Mouse (Mus musculus): ENCODE results near the gene Tprg. TPM values are rescaled to one million over a fixed set of nuclear protein-coding genes. Genes with fewer than 3 reads are reported as not detected.

The Tprg gene
- polyA plus RNA-seq, 1 experiment from 2014 or later = not detected

- no peak for DNase-seq (ENCODE audit: low spot score)
- 94% methylated on average over 4 of the region's 4 CpGs for WGBS
- no peaks in the 10 kb centered on the region for H3K36me3 ChIP-seq
Observed at GRCm38 (mm10) chr16:25282563-25282962, 4.1 kb upstream of the Tprg start.

GRCm38 (mm10) chr16:25293753-25294152 is 7.1 kb downstream of the Tprg start:
- WGBS = 93% methylated on average over 2 of the region's 2 CpGs

More at GRCm38 (mm10) chr16:25282563-25282962, 4.1 kb upstream of the Tprg start:
- no peak overlapping the region for H3K4me3 ChIP-seq
- H3K4me1 ChIP-seq = no peaks in the 10 kb centered on the region
- no peaks in the 10 kb centered on the region for H3K27me3 ChIP-seq (ENCODE audit: low read depth, poor library complexity, severe bottlenecking)
- no peaks in the 10 kb centered on the region for H3K9me3 ChIP-seq (replicated peaks)
- H3K27ac ChIP-seq = no peak overlapping the region

GRCm38 (mm10) chr16:25295546-25295945 is 8.9 kb downstream of the Tprg start:
- H3K4me1 ChIP-seq = no peaks in the 10 kb centered on the region
- H3K9me3 ChIP-seq (replicated peaks) = no peaks in the 10 kb centered on the region
- no peak overlapping the region for H3K27ac ChIP-seq

More at GRCm38 (mm10) chr16:25293753-25294152, 7.1 kb downstream of the Tprg start:
- H3K27me3 ChIP-seq (ENCODE audit: low read depth, poor library complexity, severe bottlenecking) = no peaks in the 10 kb centered on the region
- no peak overlapping the region for H3K4me3 ChIP-seq
- H3K4me1 ChIP-seq = no peaks in the 10 kb centered on the region
- H3K36me3 ChIP-seq = no peaks in the 10 kb centered on the region
- no peak for DNase-seq (ENCODE audit: low spot score)
- no peak overlapping the region for H3K27ac ChIP-seq
- no peaks in the 10 kb centered on the region for H3K9me3 ChIP-seq (replicated peaks)

DNA sequence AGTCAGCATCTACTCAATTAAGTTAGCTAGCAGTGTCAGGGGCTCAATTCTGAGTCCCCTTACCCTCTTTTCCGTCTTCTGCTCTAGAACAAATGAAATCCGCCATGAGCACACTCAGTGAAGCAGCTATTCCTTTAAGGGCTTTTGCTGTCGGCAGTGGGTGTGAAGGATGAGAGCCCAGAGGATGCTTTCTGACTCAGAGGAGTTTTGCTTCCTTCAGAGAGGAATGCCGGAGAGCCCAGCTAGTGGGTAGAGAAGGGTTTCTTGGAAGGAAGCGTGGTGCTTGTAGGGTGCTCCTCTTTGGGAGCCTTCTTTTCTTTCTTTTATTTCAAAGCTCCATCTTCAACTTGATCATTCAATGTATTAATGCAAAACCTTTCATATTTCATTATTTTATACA is 10.1 kb downstream of the Tprg start:
- no peak overlapping the region for H3K27ac ChIP-seq
- WGBS = 91% methylated on average over 5 of the region's 5 CpGs
- H3K4me1 ChIP-seq = no peaks in the 10 kb centered on the region
- no peak for DNase-seq (ENCODE audit: low spot score)
- no peak overlapping the region for H3K4me3 ChIP-seq
- no peaks in the 10 kb centered on the region for H3K27me3 ChIP-seq (ENCODE audit: low read depth, poor library complexity, severe bottlenecking)
- H3K36me3 ChIP-seq = no peaks in the 10 kb centered on the region
- no peaks in the 10 kb centered on the region for H3K9me3 ChIP-seq (replicated peaks)

More at GRCm38 (mm10) chr16:25295546-25295945, 8.9 kb downstream of the Tprg start:
- 92% methylated on average over 11 of the region's 11 CpGs for WGBS
- no peak for DNase-seq (ENCODE audit: low spot score)
- Histone ChIP-seq H3K36me3 (no peaks in the 10 kb centered on the region), H3K27me3 (ENCODE audit: low read depth, poor library complexity, severe bottlenecking) (no peaks in the 10 kb centered on the region), H3K4me3 (no peak overlapping the region)

GRCm38 (mm10) chr16:25298204-25298603 is 11.6 kb downstream of the Tprg start:
- 92% methylated on average over 1 of the region's 1 CpGs for WGBS
- H3K4me1 ChIP-seq = no peaks in the 10 kb centered on the region
- no peak overlapping the region for H3K4me3 ChIP-seq
- no peaks in the 10 kb centered on the region for H3K9me3 ChIP-seq (replicated peaks)
- H3K27ac ChIP-seq = no peak overlapping the region
- H3K27me3 ChIP-seq (ENCODE audit: low read depth, poor library complexity, severe bottlenecking) = no peaks in the 10 kb centered on the region
- no peaks in the 10 kb centered on the region for H3K36me3 ChIP-seq
- DNase-seq (ENCODE audit: low spot score) = no peak

- WGBS = 93% methylated on average over 4 of the region's 4 CpGs
- Histone ChIP-seq H3K27me3 (ENCODE audit: low read depth, poor library complexity, severe bottlenecking) (no peaks in the 10 kb centered on the region), H3K9me3 (replicated peaks) (no peaks in the 10 kb centered on the region), H3K36me3 (no peaks in the 10 kb centered on the region), H3K27ac (no peak overlapping the region), H3K4me1 (no peaks in the 10 kb centered on the region), H3K4me3 (no peak overlapping the region)
- DNase-seq (ENCODE audit: low spot score) = no peak
Observed at GRCm38 (mm10) chr16:25302616-25303015, 16.0 kb downstream of the Tprg start.

- Histone ChIP-seq H3K27ac (no peak overlapping the region), H3K36me3 (no peaks in the 10 kb centered on the region), H3K4me1 (peaks cover 14% of the 10 kb centered on the region), H3K9me3 (replicated peaks) (no peaks in the 10 kb centered on the region), H3K4me3 (no peak overlapping the region), H3K27me3 (ENCODE audit: low read depth, poor library complexity, severe bottlenecking) (no peaks in the 10 kb centered on the region)
- DNase-seq (ENCODE audit: low spot score) = no peak
- WGBS = 68% methylated on average over 5 of the region's 5 CpGs
Observed at GRCm38 (mm10) chr16:25314006-25314405, 27.4 kb downstream of the Tprg start.

GRCm38 (mm10) chr16:25315090-25315489 is 28.5 kb downstream of the Tprg start:
- WGBS = 82% methylated on average over 3 of the region's 3 CpGs
- peaks cover 14% of the 10 kb centered on the region for H3K4me1 ChIP-seq
- H3K27ac ChIP-seq = no peak overlapping the region
- no peak for DNase-seq (ENCODE audit: low spot score)
- no peaks in the 10 kb centered on the region for H3K36me3 ChIP-seq
- no peaks in the 10 kb centered on the region for H3K27me3 ChIP-seq (ENCODE audit: low read depth, poor library complexity, severe bottlenecking)
- H3K9me3 ChIP-seq (replicated peaks) = no peaks in the 10 kb centered on the region
- H3K4me3 ChIP-seq = no peak overlapping the region

DNA sequence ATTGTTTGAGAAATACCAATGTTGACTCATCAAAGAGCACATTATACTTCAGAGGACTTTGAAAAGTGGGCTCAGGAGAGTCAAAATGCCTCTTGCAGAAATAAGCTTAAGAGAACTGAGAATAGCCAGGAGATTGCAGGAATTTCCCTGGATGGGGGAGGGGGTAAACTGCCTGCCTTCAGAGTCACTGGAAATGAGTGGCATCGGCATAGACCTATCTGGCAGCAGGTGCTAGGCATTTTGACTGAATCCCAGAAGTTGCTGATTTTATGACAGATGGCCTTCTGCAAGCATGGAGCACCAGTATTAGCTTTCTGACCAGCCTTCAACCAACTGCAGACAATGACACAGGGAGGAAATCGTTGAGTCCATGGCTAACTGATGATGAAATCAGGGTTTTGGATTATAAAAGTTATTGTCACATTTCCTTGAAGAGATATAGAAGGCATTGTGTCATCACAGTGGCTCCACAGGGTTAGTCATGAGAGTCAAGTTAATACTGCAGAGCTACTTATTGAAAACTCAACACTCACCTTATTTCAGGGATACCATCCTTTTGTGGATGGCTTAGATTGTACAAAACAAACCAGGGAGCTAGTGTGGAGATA is 39.1 kb downstream of the Tprg start:
- Histone ChIP-seq H3K36me3 (no peaks in the 10 kb centered on the region), H3K27ac (no peak overlapping the region), H3K4me1 (no peaks in the 10 kb centered on the region), H3K9me3 (replicated peaks) (no peaks in the 10 kb centered on the region), H3K4me3 (no peak overlapping the region), H3K27me3 (ENCODE audit: low read depth, poor library complexity, severe bottlenecking) (no peaks in the 10 kb centered on the region)
- WGBS = 89% methylated on average over 2 of the region's 2 CpGs
- DNase-seq (ENCODE audit: low spot score) = no peak

GRCm38 (mm10) chr16:25333279-25334219 is 46.9 kb downstream of the Tprg start:
- 85% methylated on average over 10 of the region's 10 CpGs for WGBS
- no peaks in the 10 kb centered on the region for H3K36me3 ChIP-seq
- no peaks in the 10 kb centered on the region for H3K9me3 ChIP-seq (replicated peaks)
- no peak overlapping the region for H3K4me3 ChIP-seq
- no peak overlapping the region for H3K27ac ChIP-seq
- H3K27me3 ChIP-seq (ENCODE audit: low read depth, poor library complexity, severe bottlenecking) = no peaks in the 10 kb centered on the region
- peaks cover 12% of the 10 kb centered on the region for H3K4me1 ChIP-seq
- no peak for DNase-seq (ENCODE audit: low spot score)

DNA sequence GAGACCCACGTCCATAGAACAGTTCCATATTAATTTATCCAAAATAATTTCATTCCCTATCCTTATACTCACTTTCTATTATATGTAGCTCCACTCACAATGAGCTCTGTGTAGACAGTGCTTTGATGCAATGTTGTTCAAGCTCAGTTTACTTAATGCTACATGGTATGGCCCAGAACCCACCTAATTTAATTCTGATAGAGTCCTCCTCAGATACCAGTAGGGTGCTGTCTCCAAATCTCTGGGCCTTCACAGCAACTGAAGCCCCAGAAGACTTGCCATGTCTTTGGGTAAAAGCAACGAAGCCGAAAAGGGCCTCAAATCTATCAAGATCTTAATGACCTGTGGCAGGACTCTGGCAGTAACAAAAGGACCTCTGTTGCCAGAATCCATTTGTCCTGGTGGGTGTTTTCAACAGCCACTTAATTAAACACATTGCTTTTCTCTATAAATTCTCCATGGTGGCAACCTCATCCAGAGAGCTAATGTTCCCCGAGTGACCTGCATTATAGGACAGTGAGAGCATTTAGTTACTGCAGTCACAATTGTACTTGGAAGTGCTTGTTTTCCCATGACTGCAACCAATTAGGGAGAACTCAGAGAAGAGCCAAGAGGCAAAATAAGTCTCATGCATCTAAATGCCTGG is 48.6 kb downstream of the Tprg start:
- Histone ChIP-seq H3K27ac (no peak overlapping the region), H3K4me3 (no peak overlapping the region), H3K4me1 (peaks cover 12% of the 10 kb centered on the region), H3K27me3 (ENCODE audit: low read depth, poor library complexity, severe bottlenecking) (no peaks in the 10 kb centered on the region), H3K9me3 (replicated peaks) (no peaks in the 10 kb centered on the region), H3K36me3 (no peaks in the 10 kb centered on the region)
- 33% methylated on average over 4 of the region's 4 CpGs for WGBS
- peak; percentile 31 for DNase-seq (ENCODE audit: low spot score)

DNA sequence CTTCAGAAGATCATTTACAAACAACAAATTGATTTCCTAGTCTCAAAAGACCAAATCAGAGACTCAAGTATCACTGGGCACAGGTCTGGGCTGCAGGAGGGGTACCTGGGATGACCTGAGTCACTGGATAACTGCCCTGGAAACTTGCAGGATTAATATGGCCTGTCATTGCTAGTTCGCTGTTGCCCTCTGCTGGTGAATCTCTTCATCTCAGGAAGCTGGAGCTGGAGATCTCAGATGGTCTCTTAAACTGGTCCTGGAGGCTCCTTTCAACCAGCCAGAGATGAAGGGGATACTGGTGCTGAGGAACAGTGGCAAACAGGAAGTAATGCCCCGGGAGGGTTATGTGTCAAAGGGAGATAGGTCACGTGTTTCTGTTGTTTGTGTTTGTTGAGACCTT is 63.0 kb downstream of the Tprg start:
- peak; percentile 61 for DNase-seq (ENCODE audit: low spot score)
- Histone ChIP-seq H3K4me1 (no peaks in the 10 kb centered on the region), H3K36me3 (no peaks in the 10 kb centered on the region), H3K27me3 (ENCODE audit: low read depth, poor library complexity, severe bottlenecking) (no peaks in the 10 kb centered on the region), H3K9me3 (replicated peaks) (no peaks in the 10 kb centered on the region), H3K27ac (no peak overlapping the region), H3K4me3 (no peak overlapping the region)
- WGBS = 3% methylated on average over 3 of the region's 3 CpGs

- H3K27ac ChIP-seq = no peak overlapping the region
- H3K27me3 ChIP-seq (ENCODE audit: low read depth, poor library complexity, severe bottlenecking) = no peaks in the 10 kb centered on the region
- no peak overlapping the region for H3K4me3 ChIP-seq
- WGBS = 64% methylated on average over 7 of the region's 7 CpGs
- no peaks in the 10 kb centered on the region for H3K36me3 ChIP-seq
- H3K9me3 ChIP-seq (replicated peaks) = no peaks in the 10 kb centered on the region
- no peak for DNase-seq (ENCODE audit: low spot score)
- H3K4me1 ChIP-seq = peaks cover 4% of the 10 kb centered on the region; the same call in 1 of the 2 replicates
Observed at GRCm38 (mm10) chr16:25367834-25368233, 81.2 kb downstream of the Tprg start.

Measured in limb, embryonic 10.5 days (tissue).